Mouse (Mus musculus) intestine, embryonic 14.5 days (tissue): ENCODE results near the gene Slc39a11. TPM values are rescaled to one million over a fixed set of nuclear protein-coding genes. Genes with fewer than 3 reads are reported as not detected.

Source experiments
- ATAC-seq: fragments of 200-750 bp; cut with Nextera tagmentation; replicated peaks from 2 replicates; pipeline ENCODE4 v1.8.0; 2017; ENCODE audit warnings: low read depth, moderate number of reproducible peaks, moderate TSS enrichment, moderate library complexity; ENCODE audit not compliant: low FRiP score, low TSS enrichment
- DNase-seq: peaks from one replicate; pipeline ENCODE4 v3.0.0-alpha.2; 2018; ENCODE audit warnings: low spot score
- H3K27ac ChIP-seq: fragments of 300-500 bp; sonication (generic); 2 replicates; pipeline ENCODE4 v1.5.1; 2014; ENCODE audit warnings: low read depth, mild to moderate bottlenecking, control low read depth
- H3K27me3 ChIP-seq: fragments of 300-500 bp; sonication (generic); replicated peaks from 2 replicates; pipeline ENCODE4 v1.6.1; 2014; ENCODE audit warnings: low read length, control low read depth; ENCODE audit not compliant: control insufficient read depth, insufficient read depth
- H3K36me3 ChIP-seq: fragments of 300-500 bp; sonication (generic); 2 replicates; pipeline ENCODE4 v1.6.1; 2014; ENCODE audit warnings: low read length, control low read depth; ENCODE audit not compliant: control insufficient read depth, insufficient read depth
- H3K4me1 ChIP-seq: fragments of 300-500 bp; sonication (generic); replicated peaks from 2 replicates; pipeline ENCODE4 v1.6.1; 2014; ENCODE audit warnings: low read length, control low read depth, mixed read lengths; ENCODE audit not compliant: control insufficient read depth, insufficient read depth
- H3K4me2 ChIP-seq: fragments of 300-500 bp; sonication (generic); 2 replicates; pipeline ENCODE4 v1.6.1; 2014; ENCODE audit warnings: low read length
- H3K4me3 ChIP-seq: fragments of 300-500 bp; sonication (generic); 2 replicates; pipeline ENCODE4 v1.5.1; 2014; ENCODE audit warnings: low read depth, low read length, control low read depth, mixed read lengths
- H3K9ac ChIP-seq: fragments of 300-500 bp; sonication (generic); 2 replicates; pipeline ENCODE4 v1.6.1; 2014; ENCODE audit warnings: mild to moderate bottlenecking, low read length
- H3K9me3 ChIP-seq: fragments of 300-500 bp; sonication (generic); 2 replicates; pipeline ENCODE4 v1.6.1; 2016; ENCODE audit warnings: low read length, control low read depth; ENCODE audit not compliant: control insufficient read depth
- WGBS: fragments of 180-500 bp; shearing (Covaris S2); extraction: QIAGEN DNeasy Blood & Tissue Kit; methylation state at CpG from one replicate; pipeline ENCODE4 v1.1.7; 2014; 5-methylcytosine and 5-hydroxymethylcytosine counted together
- polyA plus RNA-seq: library from polyadenylated mRNA; unstranded; fragments of >200 nt; fragmentation: Nextera tagmentation; extraction: Ambion mirVana; gene quantifications from 2 replicates; pipeline ENCODE4 v1.2.1, GENCODE M21; 2014

The Slc39a11 gene
- polyA plus RNA-seq, 1 experiment from 2014 or later, result 24.0 TPM

DNA sequence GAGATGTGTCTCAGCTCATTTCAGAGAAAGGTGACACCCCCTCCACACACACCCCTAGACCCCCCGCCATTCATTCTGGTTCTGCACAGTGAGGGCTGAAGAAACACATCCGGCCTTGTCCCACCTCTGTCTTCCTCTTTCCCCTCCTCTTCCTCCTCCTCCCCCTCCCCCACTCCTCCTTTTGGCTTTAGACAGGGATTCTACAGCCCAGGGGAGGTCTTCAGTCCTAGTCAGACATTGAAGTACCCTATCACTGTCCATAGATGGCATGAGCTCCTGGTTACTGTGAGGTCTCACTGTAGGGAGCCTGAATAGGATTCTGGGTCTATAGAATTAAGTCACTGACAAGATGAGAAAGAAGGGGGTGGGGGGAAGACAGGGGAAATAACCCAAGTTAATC is 28.9 kb downstream of the Slc39a11 start:
- Histone ChIP-seq H3K9me3 (no peaks in the 10 kb centered on the region), H3K9ac (no peak overlapping the region), H3K4me2 (no peak overlapping the region), H3K36me3 (no peaks in the 10 kb centered on the region), H3K4me1 (peaks cover 17% of the 10 kb centered on the region), H3K4me3 (no peak overlapping the region), H3K27ac (no peak overlapping the region), H3K27me3 (peaks cover 44% of the 10 kb centered on the region)
- no peak for DNase-seq
- no peak for ATAC-seq
- 53% methylated on average over 2 of the region's 2 CpGs for WGBS

GRCm38 (mm10) chr11:113619420-113620080 is 30.3 kb downstream of the Slc39a11 start:
- Histone ChIP-seq H3K4me3 (peak overlapping the region; percentile 40), H3K9me3 (no peaks in the 10 kb centered on the region), H3K4me1 (peaks cover 17% of the 10 kb centered on the region), H3K4me2 (peak overlapping the region; percentile 84), H3K27me3 (peaks cover 46% of the 10 kb centered on the region), H3K27ac (no peak overlapping the region), H3K36me3 (no peaks in the 10 kb centered on the region), H3K9ac (peak overlapping the region; percentile 27; the same call in 1 of the 2 replicates)
- DNase-seq, result peak; percentile 71
- ATAC-seq, result no peak
- WGBS, result 3% methylated on average over 31 of the region's 31 CpGs

GRCm38 (mm10) chr11:113618672-113619419 is 31.0 kb downstream of the Slc39a11 start, which contains the start of gene Sstr2:
Gene Sstr2, plus strand, starts transcription at chr11:113619342.
- Histone ChIP-seq H3K27me3 (peaks cover 46% of the 10 kb centered on the region), H3K9me3 (no peaks in the 10 kb centered on the region), H3K27ac (no peak within 1 kb of the TSS), H3K4me3 (peak within 1 kb of the TSS; percentile 40), H3K9ac (peak within 1 kb of the TSS; percentile 27; the same call in 1 of the 2 replicates), H3K4me2 (peak within 1 kb of the TSS; percentile 84), H3K4me1 (peaks cover 17% of the 10 kb centered on the region), H3K36me3 (no peaks in the 10 kb centered on the region)
- DNase-seq, result peak; percentile 84
- under 1% methylated on average over 54 of the region's 54 CpGs for WGBS
- ATAC-seq, result peak; percentile 59; the same call in 1 of the 2 replicates

DNA sequence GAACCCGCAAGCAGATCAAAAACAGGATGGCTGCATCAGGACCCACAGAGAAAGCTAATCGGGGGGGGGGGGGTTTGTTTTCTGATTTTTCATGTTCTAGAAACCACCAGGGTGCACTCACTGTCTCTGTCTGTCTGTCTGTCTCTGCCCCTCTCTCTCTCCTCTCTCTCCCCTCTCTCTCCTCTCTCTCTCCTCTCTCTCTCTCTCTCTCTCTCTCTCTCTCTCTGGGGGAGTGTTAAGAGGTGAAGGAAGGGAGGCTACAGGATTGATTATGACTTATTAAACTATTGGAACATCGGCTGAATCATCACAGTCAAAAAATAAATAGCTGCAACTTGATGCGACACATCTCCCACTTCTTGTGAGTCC is 31.6 kb downstream of the Slc39a11 start:
- no peak for ATAC-seq
- no peak overlapping the region for H3K27ac ChIP-seq

GRCm38 (mm10) chr11:113617132-113617911 is 32.6 kb downstream of the Slc39a11 start:
- 40% methylated on average over 14 of the region's 14 CpGs for WGBS
- DNase-seq (peak; percentile 87), ATAC-seq (peak; percentile 56)
- no peaks in the 10 kb centered on the region for H3K9me3 ChIP-seq
- H3K4me1 ChIP-seq, result peaks cover 19% of the 10 kb centered on the region
- H3K36me3 ChIP-seq, result no peaks in the 10 kb centered on the region
- peaks cover 46% of the 10 kb centered on the region for H3K27me3 ChIP-seq
- no peak overlapping the region for H3K9ac ChIP-seq
- H3K27ac ChIP-seq, result no peak overlapping the region
- 0 out of 2 replicates have a peak overlapping the region, but pooled peaks have one; percentile 0 for H3K4me2 ChIP-seq
- no peak overlapping the region for H3K4me3 ChIP-seq

More for the DNA sequence above, 31.6 kb downstream of the Slc39a11 start:
- 31% methylated on average over 4 of the region's 4 CpGs for whole genome bisulfite sequencing
- H3K27me3 ChIP-seq, result peaks cover 46% of the 10 kb centered on the region
- H3K4me3 ChIP-seq, result peak overlapping the region; percentile 40
- H3K36me3 ChIP-seq, result no peaks in the 10 kb centered on the region
- no peak overlapping the region for H3K9ac ChIP-seq
- no peak for DNase-seq
- H3K4me1 ChIP-seq, result peaks cover 17% of the 10 kb centered on the region
- H3K4me2 ChIP-seq, result peak overlapping the region; percentile 84
- H3K9me3 ChIP-seq, result no peaks in the 10 kb centered on the region

DNA sequence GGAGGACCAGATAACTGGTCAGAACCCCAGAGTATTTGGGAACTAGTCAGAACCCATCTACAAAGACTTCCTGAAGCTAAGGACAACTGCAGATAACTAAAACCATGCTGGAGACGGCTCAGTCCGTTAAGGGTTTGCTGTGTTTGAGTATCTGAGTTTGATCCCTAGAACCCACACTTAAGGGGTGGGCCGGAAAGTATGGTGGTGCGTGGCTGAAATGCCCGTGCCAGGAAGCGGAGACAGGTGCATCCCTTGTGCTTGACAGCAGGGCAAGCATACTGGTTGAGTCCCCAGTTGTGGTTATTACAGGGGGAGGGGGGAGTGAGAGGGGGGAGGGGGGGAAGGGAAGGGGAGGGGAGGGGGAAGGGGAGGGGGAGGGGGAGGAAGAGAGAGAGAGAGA is 35.4 kb downstream of the Slc39a11 start:
- 85% methylated on average over 6 of the region's 6 CpGs for whole genome bisulfite sequencing
- Histone ChIP-seq H3K4me2 (no peak overlapping the region), H3K36me3 (no peaks in the 10 kb centered on the region), H3K27ac (no peak overlapping the region), H3K9me3 (no peaks in the 10 kb centered on the region), H3K4me3 (no peak overlapping the region), H3K9ac (no peak overlapping the region), H3K4me1 (peaks cover 34% of the 10 kb centered on the region), H3K27me3 (peaks cover 21% of the 10 kb centered on the region)
- DNase-seq, result no peak
- ATAC-seq, result no peak

DNA sequence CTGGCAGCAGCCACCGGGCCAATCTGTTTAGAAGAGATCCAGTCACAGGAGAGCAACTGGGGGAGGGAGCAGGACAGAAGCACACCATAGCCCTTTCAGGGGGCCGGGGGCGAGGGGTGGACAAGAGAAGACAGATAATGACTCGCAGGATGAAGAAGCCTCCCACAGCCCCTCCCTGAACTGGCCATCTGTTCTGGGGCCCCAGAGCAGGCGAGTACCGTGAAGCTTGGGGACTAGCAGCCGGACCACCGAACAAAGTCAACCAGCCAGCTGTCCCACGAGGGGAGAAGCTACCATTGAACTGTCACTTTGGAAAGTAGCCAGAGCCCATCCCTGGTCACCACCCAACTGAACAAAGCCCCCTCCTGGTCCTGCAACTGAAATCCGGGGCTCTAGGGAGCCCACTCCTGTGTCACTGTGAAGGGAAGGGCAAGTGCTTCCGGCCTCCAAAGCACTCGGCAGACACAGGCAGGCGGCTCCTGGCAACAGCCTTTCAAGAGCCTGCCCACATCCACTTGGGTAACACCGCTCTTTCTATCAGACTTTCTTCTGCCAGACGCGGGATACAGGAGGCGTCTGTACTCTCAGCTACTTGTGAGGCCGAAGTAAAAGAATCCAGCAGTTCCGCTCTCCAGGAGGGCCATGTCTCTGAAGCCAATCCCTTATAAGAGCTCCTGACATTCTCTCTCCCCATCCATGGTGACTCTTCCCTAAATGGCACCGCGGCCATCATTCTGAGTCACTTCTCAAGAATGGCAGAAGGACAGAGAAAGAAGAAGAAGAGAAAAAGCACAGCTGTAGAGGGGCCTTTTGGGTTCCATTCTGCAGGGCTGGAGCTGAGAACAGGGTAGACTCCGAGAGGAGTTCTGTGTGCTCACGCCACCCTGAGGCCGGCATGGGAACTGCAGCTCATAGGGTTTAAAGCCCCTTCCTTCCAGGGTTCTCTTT is 37.9 kb downstream of the Slc39a11 start:
- ATAC-seq, result no peak
- peaks cover 18% of the 10 kb centered on the region for H3K4me1 ChIP-seq
- H3K4me2 ChIP-seq, result peak overlapping the region; percentile 24
- H3K4me3 ChIP-seq, result no peak overlapping the region
- 0 out of 2 replicates have a peak overlapping the region, but pooled peaks have one; percentile 16 for H3K9ac ChIP-seq
- peak; percentile 78 for DNase-seq
- no peaks in the 10 kb centered on the region for H3K36me3 ChIP-seq
- WGBS, result 19% methylated on average over 24 of the region's 24 CpGs
- peak overlapping the region; percentile 64 for H3K27ac ChIP-seq
- no peaks in the 10 kb centered on the region for H3K9me3 ChIP-seq
- peaks cover 3% of the 10 kb centered on the region; the same call in 1 of the 2 replicates for H3K27me3 ChIP-seq
